Mouse (Mus musculus) neural tube, embryonic 12.5 days (tissue): ENCODE results near the gene Cacna2d3. TPM values are rescaled to one million over a fixed set of nuclear protein-coding genes. Genes with fewer than 3 reads are reported as not detected.
A peak's percentile ranks its signal among the peaks of the same experiment; 100 is the strongest.

ENCODE experiments used
- ATAC-seq: fragments of 200-750 bp; cut with Nextera tagmentation; 2 replicates; pipeline ENCODE4 v1.8.0; 2017; ENCODE audit warnings: low read depth, mild to moderate bottlenecking, moderate TSS enrichment, moderate library complexity; ENCODE audit not compliant: low FRiP score
- H3K27ac ChIP-seq: fragments of 300-500 bp; sonication (generic); 2 replicates; pipeline ENCODE4 v1.5.1; 2016
- H3K27me3 ChIP-seq: fragments of 300-500 bp; sonication (generic); replicated peaks from 2 replicates; pipeline ENCODE4 v1.6.1; 2016; ENCODE audit warnings: mild to moderate bottlenecking
- H3K36me3 ChIP-seq: fragments of 300-500 bp; sonication (generic); 2 replicates; pipeline ENCODE4 v1.6.1; 2016; ENCODE audit warnings: mild to moderate bottlenecking
- H3K4me1 ChIP-seq: fragments of 300-500 bp; sonication (generic); 2 replicates; pipeline ENCODE4 v1.6.1; 2016
- H3K4me2 ChIP-seq: fragments of 300-500 bp; sonication (generic); replicated peaks from 2 replicates; pipeline ENCODE4 v1.6.1; 2016; ENCODE audit warnings: mild to moderate bottlenecking
- H3K4me3 ChIP-seq: fragments of 300-500 bp; sonication (generic); 2 replicates; pipeline ENCODE4 v1.5.1; 2016
- H3K9ac ChIP-seq: fragments of 300-500 bp; sonication (generic); 2 replicates; pipeline ENCODE4 v1.6.1; 2016; ENCODE audit warnings: mild to moderate bottlenecking
- H3K9me3 ChIP-seq: fragments of 300-500 bp; sonication (generic); 2 replicates; pipeline ENCODE4 v1.6.1; 2016; ENCODE audit warnings: mild to moderate bottlenecking
- WGBS: fragments of 180-500 bp; shearing (Covaris S2); methylation state at CpG from one replicate; pipeline ENCODE4 v1.1.7; 2016; 5-methylcytosine and 5-hydroxymethylcytosine counted together
- polyA plus RNA-seq: library from polyadenylated mRNA; unstranded; fragments of >200 nt; fragmentation: Nextera tagmentation; extraction: Ambion mirVana; gene quantifications from 2 replicates; pipeline ENCODE4 v1.2.1, GENCODE M21; 2016

Cacna2d3 gene
- polyA plus RNA-seq, 1 experiment from 2014 or later = 34.6 TPM

DNA sequence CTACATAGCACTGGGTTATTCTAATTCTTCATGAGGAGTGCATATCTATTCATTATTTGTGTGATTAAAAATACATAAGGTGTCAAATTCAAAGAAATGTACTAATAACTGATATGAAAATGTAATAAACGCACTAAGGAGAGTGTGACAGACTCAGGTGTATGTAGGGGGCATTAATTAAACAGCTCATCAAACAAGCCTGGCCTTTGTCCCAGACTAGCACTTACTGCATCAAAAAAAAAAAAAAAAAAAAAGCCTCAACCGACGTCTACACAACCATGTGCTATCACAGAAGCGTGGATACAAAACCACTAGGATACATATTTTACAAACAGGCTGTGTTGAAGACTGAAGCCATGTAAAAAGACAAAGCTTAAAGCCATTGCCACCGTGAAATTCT lies 169.2 kb downstream of the Cacna2d3 start:
- no peak for ATAC-seq
- no peak overlapping the region for H3K4me3 ChIP-seq
- no peaks in the 10 kb centered on the region for H3K36me3 ChIP-seq
- no peaks in the 10 kb centered on the region for H3K27me3 ChIP-seq
- no peak overlapping the region for H3K27ac ChIP-seq
- H3K9ac ChIP-seq = no peak overlapping the region
- no peak overlapping the region for H3K4me2 ChIP-seq
- 77% methylated on average over 5 of the region's 5 CpGs for WGBS
- H3K4me1 ChIP-seq = no peaks in the 10 kb centered on the region
- H3K9me3 ChIP-seq = no peaks in the 10 kb centered on the region

DNA sequence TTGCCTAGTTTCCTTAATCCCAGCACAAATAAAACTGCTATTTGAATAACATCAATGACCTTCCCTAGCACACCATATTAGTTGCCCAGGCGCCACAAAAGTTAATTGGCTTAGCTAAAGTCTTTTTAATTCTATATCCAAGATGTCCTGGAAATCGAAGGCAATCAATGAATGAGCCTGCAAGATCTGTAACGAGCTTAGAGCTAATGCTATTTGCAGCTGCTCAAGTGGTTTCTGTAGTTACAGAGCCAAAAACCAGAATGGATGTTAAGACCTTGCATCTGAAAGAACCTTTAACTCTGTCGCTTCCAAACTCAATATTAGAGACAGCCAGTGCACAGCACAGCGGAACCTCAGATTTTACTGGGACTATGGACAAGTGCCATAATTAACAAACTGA lies 173.0 kb downstream of the Cacna2d3 start:
- H3K4me3 ChIP-seq = no peak overlapping the region
- no peaks in the 10 kb centered on the region for H3K9me3 ChIP-seq
- H3K27ac ChIP-seq = no peak overlapping the region
- no peaks in the 10 kb centered on the region for H3K4me1 ChIP-seq
- 87% methylated on average over 5 of the region's 5 CpGs for WGBS
- no peaks in the 10 kb centered on the region for H3K27me3 ChIP-seq
- no peak overlapping the region for H3K9ac ChIP-seq
- H3K4me2 ChIP-seq = no peak overlapping the region
- no peak for ATAC-seq
- no peaks in the 10 kb centered on the region for H3K36me3 ChIP-seq

DNA sequence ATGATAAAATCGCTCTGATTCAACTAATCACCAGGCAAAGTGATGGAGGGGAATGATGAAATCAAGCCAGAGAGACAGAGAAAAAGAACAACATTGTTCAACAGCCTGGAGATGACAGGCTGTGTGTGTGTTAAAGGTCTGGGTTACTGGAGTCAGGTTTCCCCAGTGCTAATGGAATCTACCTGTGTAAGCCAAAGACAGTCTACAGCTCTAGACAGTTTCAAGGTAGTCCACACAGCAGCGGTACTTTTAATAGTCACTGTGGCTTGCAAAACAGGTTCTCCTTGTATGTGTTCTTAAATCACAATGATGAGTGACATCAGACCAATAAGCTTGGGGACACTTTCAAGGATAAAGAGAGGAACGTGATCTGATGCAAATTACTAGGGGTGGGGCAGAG lies 191.1 kb downstream of the Cacna2d3 start:
- WGBS = 86% methylated on average over 3 of the region's 3 CpGs
- no peaks in the 10 kb centered on the region for H3K36me3 ChIP-seq
- no peak overlapping the region for H3K4me3 ChIP-seq
- H3K27ac ChIP-seq = no peak overlapping the region
- no peaks in the 10 kb centered on the region for H3K9me3 ChIP-seq
- H3K4me1 ChIP-seq = no peaks in the 10 kb centered on the region
- no peaks in the 10 kb centered on the region for H3K27me3 ChIP-seq
- H3K4me2 ChIP-seq = no peak overlapping the region
- ATAC-seq = no peak
- no peak overlapping the region for H3K9ac ChIP-seq

DNA sequence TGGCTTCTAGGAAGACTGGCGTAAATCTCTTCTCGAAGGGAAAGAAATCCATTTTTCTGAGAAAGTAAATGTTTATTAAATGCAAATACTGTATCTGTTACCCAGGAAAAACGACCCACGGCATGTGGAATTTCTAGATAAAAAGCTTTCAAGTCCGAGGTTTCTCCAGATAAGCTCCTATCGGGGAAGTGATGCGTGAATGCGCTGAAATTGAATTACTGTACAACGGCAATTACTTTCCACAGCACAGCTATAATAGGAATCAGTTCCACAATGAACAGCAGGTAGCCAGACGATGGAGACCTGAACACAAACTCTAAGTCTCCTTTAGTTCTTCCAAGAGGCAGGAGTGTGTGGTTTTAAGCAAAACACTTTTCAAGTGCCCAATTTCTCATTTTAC lies 193.0 kb downstream of the Cacna2d3 start:
- no peak for ATAC-seq
- Histone ChIP-seq H3K4me3 (no peak overlapping the region), H3K4me2 (no peak overlapping the region), H3K9ac (no peak overlapping the region), H3K27ac (no peak overlapping the region), H3K36me3 (no peaks in the 10 kb centered on the region), H3K9me3 (no peaks in the 10 kb centered on the region), H3K27me3 (no peaks in the 10 kb centered on the region), H3K4me1 (no peaks in the 10 kb centered on the region)
- 77% methylated on average over 10 of the region's 10 CpGs for WGBS

DNA sequence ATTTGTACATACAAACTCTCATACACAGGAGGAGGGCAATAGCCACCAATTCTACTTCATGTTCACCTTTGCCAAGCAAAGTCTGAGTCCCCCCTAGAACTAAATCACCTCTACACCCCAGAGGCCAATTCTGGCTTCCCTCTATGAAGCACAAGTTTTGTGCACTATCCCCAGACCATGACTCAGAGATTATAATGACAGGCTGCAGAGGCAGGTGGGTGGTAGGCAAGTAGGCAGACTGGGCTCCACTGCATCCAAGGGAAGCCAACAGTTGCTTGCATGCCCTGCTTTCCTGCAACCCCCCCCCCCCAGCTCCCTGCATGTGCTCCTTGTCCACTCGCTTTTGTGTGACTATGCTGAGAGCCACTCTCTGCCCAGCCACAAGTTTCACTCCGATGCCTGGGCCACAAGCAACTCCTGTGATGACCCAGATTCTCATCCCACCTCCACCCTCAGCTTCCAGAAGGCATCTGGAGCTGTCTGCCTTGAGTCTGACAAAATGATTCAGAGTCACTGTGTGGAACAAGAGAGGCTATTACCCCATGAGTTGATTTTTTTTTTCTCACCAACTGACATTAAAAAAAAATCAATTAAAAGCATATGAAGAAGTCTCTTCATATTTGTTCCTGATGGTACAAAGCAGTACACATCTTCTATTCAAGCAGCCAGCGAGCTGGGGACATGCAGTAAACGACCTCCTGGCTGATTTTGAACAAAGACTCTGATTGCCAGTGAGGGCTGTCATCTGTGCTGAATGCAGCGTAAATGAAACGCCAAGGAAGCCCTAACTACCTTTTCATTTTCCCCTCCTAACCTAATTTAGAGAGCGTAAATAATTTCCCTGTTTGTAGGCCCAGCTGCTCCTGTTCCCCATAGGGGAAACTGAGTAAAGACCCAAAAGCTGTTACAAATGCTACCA lies 201.7 kb downstream of the Cacna2d3 start:
- Histone ChIP-seq H3K36me3 (no peaks in the 10 kb centered on the region), H3K9ac (0 out of 2 replicates have a peak overlapping the region, but pooled peaks have one; percentile 17), H3K4me1 (peaks cover 8% of the 10 kb centered on the region; the same call in 1 of the 2 replicates), H3K9me3 (no peaks in the 10 kb centered on the region), H3K4me3 (no peak overlapping the region), H3K4me2 (no peak overlapping the region), H3K27ac (no peak overlapping the region), H3K27me3 (no peaks in the 10 kb centered on the region)
- 27% methylated on average over 7 of the region's 7 CpGs for WGBS
- ATAC-seq = no peak

DNA sequence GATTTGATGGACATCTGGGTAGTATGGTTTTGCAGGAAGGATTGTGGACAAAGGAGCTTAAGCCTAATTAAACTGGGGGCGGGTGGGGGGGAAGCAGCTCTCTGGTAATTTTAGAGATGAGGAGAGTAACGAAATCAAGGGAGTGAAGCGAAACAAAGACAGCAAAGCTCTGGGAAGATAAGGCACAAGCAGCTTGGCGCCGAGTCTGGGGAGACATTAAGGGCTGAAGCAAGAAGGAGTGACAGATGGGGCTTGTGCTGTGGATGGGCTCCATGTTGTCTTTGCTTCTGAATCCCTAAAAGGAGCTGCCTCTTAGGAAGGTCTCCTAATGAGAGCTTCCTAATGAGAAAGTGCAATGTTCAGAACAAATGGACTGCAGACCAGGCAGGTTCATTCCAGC lies 219.0 kb downstream of the Cacna2d3 start:
- ATAC-seq = no peak
- H3K4me1 ChIP-seq = no peaks in the 10 kb centered on the region
- no peaks in the 10 kb centered on the region for H3K9me3 ChIP-seq
- no peak overlapping the region for H3K27ac ChIP-seq
- no peaks in the 10 kb centered on the region for H3K36me3 ChIP-seq
- H3K27me3 ChIP-seq = no peaks in the 10 kb centered on the region
- no peak overlapping the region for H3K4me3 ChIP-seq
- no peak overlapping the region for H3K9ac ChIP-seq
- 72% methylated on average over 5 of the region's 5 CpGs for WGBS
- no peak overlapping the region for H3K4me2 ChIP-seq

DNA sequence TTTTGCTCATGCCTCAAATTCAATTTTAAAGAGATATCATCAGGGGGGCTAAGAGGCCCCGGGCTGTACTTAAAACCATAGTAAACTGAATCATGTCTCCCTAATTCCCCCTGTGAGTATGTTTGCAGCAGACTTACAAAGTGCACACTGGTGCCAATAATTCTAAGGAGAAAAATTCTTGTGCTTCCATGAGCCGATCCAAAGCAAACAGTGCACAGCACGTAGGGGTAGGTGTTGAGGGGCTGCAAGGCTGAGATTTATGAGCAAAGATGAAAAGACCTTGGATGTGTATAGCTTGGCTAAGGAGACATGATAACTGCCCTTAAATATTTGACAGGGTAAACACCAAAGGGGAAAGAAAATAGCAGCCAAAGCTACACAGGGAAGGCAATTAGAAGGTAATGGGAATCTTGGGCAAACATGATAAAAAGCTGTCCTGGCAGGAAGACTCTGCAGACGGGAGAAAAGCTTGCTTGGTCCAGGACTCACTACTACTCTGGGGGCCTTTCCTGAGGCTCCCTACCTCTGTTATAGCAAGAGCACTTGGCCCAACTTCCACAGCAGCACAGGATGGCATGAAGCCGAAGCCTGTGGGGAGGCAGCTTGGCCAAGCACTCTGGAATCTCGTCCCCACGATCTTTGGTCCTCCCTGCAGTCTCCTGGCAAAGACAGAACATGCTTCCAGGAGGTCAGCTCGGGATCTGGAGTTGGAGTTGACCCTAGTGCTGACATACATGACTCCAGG lies 222.9 kb downstream of the Cacna2d3 start:
- no peaks in the 10 kb centered on the region for H3K36me3 ChIP-seq
- no peak overlapping the region for H3K4me2 ChIP-seq
- H3K9ac ChIP-seq = no peak overlapping the region
- H3K4me1 ChIP-seq = no peaks in the 10 kb centered on the region
- H3K27ac ChIP-seq = no peak overlapping the region
- no peaks in the 10 kb centered on the region for H3K9me3 ChIP-seq
- no peak overlapping the region for H3K4me3 ChIP-seq
- no peaks in the 10 kb centered on the region for H3K27me3 ChIP-seq
- ATAC-seq = no peak
- 73% methylated on average over 8 of the region's 8 CpGs for WGBS

- no peak for ATAC-seq
- H3K9me3 ChIP-seq = no peaks in the 10 kb centered on the region
- WGBS = 93% methylated on average over 3 of the region's 3 CpGs
- no peak overlapping the region for H3K27ac ChIP-seq
- no peak overlapping the region for H3K4me2 ChIP-seq
- H3K27me3 ChIP-seq = no peaks in the 10 kb centered on the region
- H3K36me3 ChIP-seq = no peaks in the 10 kb centered on the region
- H3K4me1 ChIP-seq = no peaks in the 10 kb centered on the region
- no peak overlapping the region for H3K9ac ChIP-seq
- no peak overlapping the region for H3K4me3 ChIP-seq
Measured at GRCm38 (mm10) chr14:29496552-29496951, 225.1 kb downstream of the Cacna2d3 start.

DNA sequence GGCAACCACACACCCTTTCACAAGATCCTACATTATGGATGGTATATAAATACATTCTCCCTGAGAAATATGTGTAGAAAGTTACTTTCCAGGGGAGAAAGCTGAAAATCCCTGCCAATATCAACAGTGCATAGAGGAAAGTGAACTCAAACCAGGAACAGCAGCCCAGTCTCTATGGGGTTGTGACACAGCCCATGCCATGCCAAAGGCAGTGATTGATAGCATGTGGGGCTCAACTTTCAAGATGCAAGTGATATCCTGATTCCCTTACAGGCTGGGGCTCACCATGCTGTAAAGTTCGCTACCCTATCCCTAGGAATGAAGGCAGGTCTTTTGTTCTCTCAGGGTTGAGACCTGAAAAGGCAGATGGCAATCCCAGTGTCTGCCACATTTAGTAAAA lies 229.9 kb downstream of the Cacna2d3 start:
- H3K9me3 ChIP-seq = no peaks in the 10 kb centered on the region
- no peak overlapping the region for H3K4me2 ChIP-seq
- 65% methylated on average over 1 of the region's 1 CpGs for WGBS
- H3K4me3 ChIP-seq = no peak overlapping the region
- no peak for ATAC-seq
- H3K9ac ChIP-seq = no peak overlapping the region
- H3K36me3 ChIP-seq = no peaks in the 10 kb centered on the region
- H3K27me3 ChIP-seq = no peaks in the 10 kb centered on the region
- H3K4me1 ChIP-seq = no peaks in the 10 kb centered on the region
- H3K27ac ChIP-seq = no peak overlapping the region

DNA sequence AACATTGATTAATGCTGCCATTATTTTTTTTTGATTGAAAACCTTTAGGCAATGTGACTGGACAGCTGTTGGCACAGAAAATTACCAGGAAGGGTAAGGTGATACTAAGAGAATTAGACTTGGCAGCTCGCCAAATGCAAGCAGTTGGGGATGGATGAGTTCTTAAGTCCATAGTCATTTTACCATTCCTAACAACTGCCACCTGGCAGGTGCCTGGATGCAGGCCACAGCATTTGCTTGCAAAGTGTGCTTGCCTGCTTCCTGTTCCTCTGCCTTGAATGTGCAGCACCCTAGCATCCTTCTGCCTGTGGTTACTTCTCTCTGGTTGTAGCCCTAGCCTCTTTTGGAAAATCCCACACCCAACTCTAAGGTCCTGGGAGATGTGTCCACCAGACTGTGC lies 236.2 kb downstream of the Cacna2d3 start:
- 91% methylated on average over 1 of the region's 1 CpGs for WGBS
- H3K4me2 ChIP-seq = no peak overlapping the region
- no peaks in the 10 kb centered on the region for H3K9me3 ChIP-seq
- no peaks in the 10 kb centered on the region for H3K27me3 ChIP-seq
- H3K27ac ChIP-seq = no peak overlapping the region
- no peak for ATAC-seq
- no peaks in the 10 kb centered on the region for H3K36me3 ChIP-seq
- H3K4me1 ChIP-seq = no peaks in the 10 kb centered on the region
- H3K9ac ChIP-seq = no peak overlapping the region
- H3K4me3 ChIP-seq = no peak overlapping the region

- Histone ChIP-seq H3K9me3 (no peaks in the 10 kb centered on the region), H3K4me3 (no peak overlapping the region), H3K9ac (no peak overlapping the region), H3K4me2 (no peak overlapping the region), H3K27ac (no peak overlapping the region), H3K4me1 (no peaks in the 10 kb centered on the region), H3K36me3 (no peaks in the 10 kb centered on the region), H3K27me3 (no peaks in the 10 kb centered on the region)
- no peak for ATAC-seq
- WGBS = 65% methylated on average over 6 of the region's 6 CpGs
Measured at GRCm38 (mm10) chr14:29478403-29478983, 243.2 kb downstream of the Cacna2d3 start.

GRCm38 (mm10) chr14:29464277-29464676 lies 257.4 kb downstream of the Cacna2d3 start:
- 87% methylated on average over 2 of the region's 2 CpGs for WGBS
- peaks cover 4% of the 10 kb centered on the region; the same call in 1 of the 2 replicates for H3K4me1 ChIP-seq
- no peaks in the 10 kb centered on the region for H3K36me3 ChIP-seq
- no peak overlapping the region for H3K27ac ChIP-seq
- no peaks in the 10 kb centered on the region for H3K9me3 ChIP-seq
- H3K4me3 ChIP-seq = no peak overlapping the region
- no peak overlapping the region for H3K9ac ChIP-seq
- H3K27me3 ChIP-seq = no peaks in the 10 kb centered on the region
- no peak for ATAC-seq
- H3K4me2 ChIP-seq = no peak overlapping the region
